Mouse (Mus musculus) hindbrain, embryonic 15.5 days (tissue): ENCODE data around the gene Olfr1155. TPM values are rescaled to one million over a fixed set of nuclear protein-coding genes. Genes with fewer than 3 reads are reported as not detected.

Experiments used
- ATAC-seq: fragments of 200-750 bp; cut with Nextera tagmentation; 2 replicates; pipeline ENCODE4 v1.8.0; 2017; ENCODE audit warnings: low read depth, moderate number of reproducible peaks, moderate TSS enrichment; ENCODE audit not compliant: low FRiP score
- H3K27ac ChIP-seq: fragments of 300-500 bp; sonication (generic); replicated peaks from 2 replicates; pipeline ENCODE4 v1.5.1; 2015; ENCODE audit warnings: mild to moderate bottlenecking, inconsistent platforms
- H3K27me3 ChIP-seq: fragments of 300-500 bp; sonication (generic); 2 replicates; pipeline ENCODE4 v1.6.1; 2015; ENCODE audit warnings: control low read depth, inconsistent platforms
- H3K36me3 ChIP-seq: fragments of 300-500 bp; sonication (generic); 2 replicates; pipeline ENCODE4 v1.6.1; 2015; ENCODE audit warnings: control low read depth, inconsistent platforms
- H3K4me1 ChIP-seq: fragments of 300-500 bp; sonication (generic); replicated peaks from 2 replicates; pipeline ENCODE4 v1.6.1; 2015; ENCODE audit warnings: control low read depth, inconsistent platforms
- H3K4me2 ChIP-seq: fragments of 300-500 bp; sonication (generic); 2 replicates; pipeline ENCODE4 v1.6.1; 2015; ENCODE audit warnings: moderate library complexity, mild to moderate bottlenecking, inconsistent platforms
- H3K4me3 ChIP-seq: fragments of 300-500 bp; sonication (generic); 2 replicates; pipeline ENCODE4 v1.5.1; 2015; ENCODE audit warnings: mild to moderate bottlenecking, inconsistent platforms
- H3K9ac ChIP-seq: fragments of 300-500 bp; sonication (generic); 2 replicates; pipeline ENCODE4 v1.6.1; 2015; ENCODE audit warnings: inconsistent platforms
- H3K9me3 ChIP-seq: fragments of 300-500 bp; sonication (generic); 2 replicates; pipeline ENCODE4 v1.6.1; 2016; ENCODE audit warnings: control low read depth, inconsistent platforms
- WGBS: fragments of 180-500 bp; shearing (Covaris S2); methylation state at CpG from one replicate; pipeline ENCODE4 v1.1.7; 2015; 5-methylcytosine and 5-hydroxymethylcytosine counted together
- polyA plus RNA-seq: library from polyadenylated mRNA; unstranded; fragments of >200 nt; fragmentation: Nextera tagmentation; extraction: Ambion mirVana; gene quantifications from 2 replicates; pipeline ENCODE4 v1.2.1, GENCODE M21; 2015

Olfr1155 gene
- polyA plus RNA-seq: not detected in 2 replicates

GRCm38 (mm10) chr2:87945037-87945436, at the start of gene Olfr1155:
Gene Olfr1155, minus strand, starts transcription at chr2:87945137.
- no peak within 1 kb of the TSS for H3K9ac ChIP-seq
- H3K4me2 ChIP-seq: no peak within 1 kb of the TSS
- H3K9me3 ChIP-seq: no peaks in the 10 kb centered on the region
- H3K27me3 ChIP-seq: no peaks in the 10 kb centered on the region
- H3K27ac ChIP-seq: no peak within 1 kb of the TSS
- H3K4me3 ChIP-seq: no peak within 1 kb of the TSS
- WGBS: 100% methylated on average over 1 of the region's 1 CpGs
- H3K4me1 ChIP-seq: no peaks in the 10 kb centered on the region
- no peaks in the 10 kb centered on the region for H3K36me3 ChIP-seq
- no peak for ATAC-seq

- Histone ChIP-seq H3K36me3 (no peaks in the 10 kb centered on the region), H3K27me3 (no peaks in the 10 kb centered on the region), H3K9ac (no peak within 1 kb of the TSS), H3K27ac (no peak within 1 kb of the TSS), H3K4me2 (no peak within 1 kb of the TSS), H3K4me1 (no peaks in the 10 kb centered on the region), H3K9me3 (no peaks in the 10 kb centered on the region), H3K4me3 (no peak within 1 kb of the TSS)
- ATAC-seq: no peak
Measured at GRCm38 (mm10) chr2:87989813-87990212, 44.9 kb upstream of the Olfr1155 start, which contains the start of gene Olfr1158. Gene Olfr1158, plus strand, starts transcription at chr2:87990113.

GRCm38 (mm10) chr2:87974563-87974962, 29.6 kb upstream of the Olfr1155 start, which contains the start of gene Olfr74:
Gene Olfr74, minus strand, starts transcription at chr2:87974663.
- Histone ChIP-seq H3K4me2 (no peak within 1 kb of the TSS), H3K9me3 (no peaks in the 10 kb centered on the region), H3K27me3 (no peaks in the 10 kb centered on the region), H3K9ac (no peak within 1 kb of the TSS), H3K4me1 (no peaks in the 10 kb centered on the region), H3K4me3 (no peak within 1 kb of the TSS), H3K36me3 (no peaks in the 10 kb centered on the region), H3K27ac (no peak within 1 kb of the TSS)
- no peak for ATAC-seq
- 79% methylated on average over 3 of the region's 3 CpGs for WGBS

- Histone ChIP-seq H3K27ac (no peak within 1 kb of the TSS), H3K27me3 (no peaks in the 10 kb centered on the region), H3K4me2 (no peak within 1 kb of the TSS), H3K4me3 (no peak within 1 kb of the TSS), H3K9ac (no peak within 1 kb of the TSS), H3K4me1 (no peaks in the 10 kb centered on the region), H3K36me3 (no peaks in the 10 kb centered on the region), H3K9me3 (no peaks in the 10 kb centered on the region)
- 99% methylated on average over 4 of the region's 4 CpGs for WGBS
- ATAC-seq: no peak
Measured at GRCm38 (mm10) chr2:87968199-87968598, 23.3 kb upstream of the Olfr1155 start, which contains the start of gene Olfr1157. Gene Olfr1157, minus strand, starts transcription at chr2:87968299.

- Histone ChIP-seq H3K27ac (no peak within 1 kb of the TSS), H3K4me1 (no peaks in the 10 kb centered on the region), H3K9me3 (no peaks in the 10 kb centered on the region), H3K4me2 (no peak within 1 kb of the TSS), H3K4me3 (no peak within 1 kb of the TSS), H3K36me3 (no peaks in the 10 kb centered on the region), H3K27me3 (no peaks in the 10 kb centered on the region), H3K9ac (no peak within 1 kb of the TSS)
- ATAC-seq: no peak
Measured at GRCm38 (mm10) chr2:87953000-87953399, 8.1 kb upstream of the Olfr1155 start, which contains the start of gene Olfr1156. Gene Olfr1156, minus strand, starts transcription at chr2:87953100.

- Histone ChIP-seq H3K4me2 (no peak within 1 kb of the TSS), H3K27me3 (no peaks in the 10 kb centered on the region), H3K36me3 (no peaks in the 10 kb centered on the region), H3K27ac (no peak within 1 kb of the TSS), H3K4me3 (no peak within 1 kb of the TSS), H3K4me1 (no peaks in the 10 kb centered on the region), H3K9ac (no peak within 1 kb of the TSS), H3K9me3 (no peaks in the 10 kb centered on the region)
- 95% methylated on average over 1 of the region's 1 CpGs for WGBS
- ATAC-seq: no peak
Measured at GRCm38 (mm10) chr2:87905066-87905465, 39.9 kb downstream of the Olfr1155 start, which contains the start of gene Olfr1154. Gene Olfr1154, minus strand, starts transcription at chr2:87905166.

GRCm38 (mm10) chr2:87894662-87895061, 50.3 kb downstream of the Olfr1155 start, which contains the start of gene Olfr1153:
Gene Olfr1153, plus strand, starts transcription at chr2:87894962.
- H3K9ac ChIP-seq: no peak within 1 kb of the TSS
- no peak within 1 kb of the TSS for H3K4me3 ChIP-seq
- no peak within 1 kb of the TSS for H3K27ac ChIP-seq
- H3K4me1 ChIP-seq: no peaks in the 10 kb centered on the region
- WGBS: 78% methylated on average over 1 of the region's 1 CpGs
- H3K4me2 ChIP-seq: no peak within 1 kb of the TSS
- H3K9me3 ChIP-seq: no peaks in the 10 kb centered on the region
- no peak for ATAC-seq
- H3K36me3 ChIP-seq: no peaks in the 10 kb centered on the region
- no peaks in the 10 kb centered on the region for H3K27me3 ChIP-seq

Other genes starting within 250 kb of the Olfr1155 start
- not detected in 2 replicates for gene Olfr1137, start 232.0 kb downstream of the Olfr1155 start, polyA plus RNA-seq
- not detected in 2 replicates for gene Olfr1138, start 205.2 kb downstream of the Olfr1155 start, polyA plus RNA-seq
- gene Olfr1140, start 201.4 kb downstream of the Olfr1155 start, polyA plus RNA-seq: not detected in 2 replicates
- not detected in 2 replicates for gene Olfr1141, start 191.1 kb downstream of the Olfr1155 start, polyA plus RNA-seq
- gene Olfr152, start 165.7 kb downstream of the Olfr1155 start, polyA plus RNA-seq: not detected in 2 replicates
- not detected in 2 replicates for gene Olfr1143, start 144.5 kb downstream of the Olfr1155 start, polyA plus RNA-seq
- gene Olfr1145, start 135.3 kb downstream of the Olfr1155 start, polyA plus RNA-seq: not detected in 2 replicates
- not detected in 2 replicates for gene Olfr1148, start 114.6 kb downstream of the Olfr1155 start, polyA plus RNA-seq
- gene Olfr1150-ps1, start 101.1 kb downstream of the Olfr1155 start, polyA plus RNA-seq: not detected in 2 replicates
- gene Olfr1151, start 89.3 kb downstream of the Olfr1155 start, polyA plus RNA-seq: not detected in 2 replicates
- not detected in 2 replicates for gene Olfr1152, start 78.6 kb downstream of the Olfr1155 start, polyA plus RNA-seq
- 0.09 TPM in 1 of 2 replicates, not detected in the other for gene Olfr1153, start 50.2 kb downstream of the Olfr1155 start, polyA plus RNA-seq
- gene Olfr1154, start 40.0 kb downstream of the Olfr1155 start, polyA plus RNA-seq: not detected in 2 replicates
- not detected in 2 replicates for gene Olfr1156, start 8.0 kb upstream of the Olfr1155 start, polyA plus RNA-seq
- gene Olfr1157, start 23.2 kb upstream of the Olfr1155 start, polyA plus RNA-seq: not detected in 2 replicates
- gene Olfr74, start 29.5 kb upstream of the Olfr1155 start, polyA plus RNA-seq: not detected in 2 replicates
- not detected in 2 replicates for gene Olfr1158, start 45.0 kb upstream of the Olfr1155 start, polyA plus RNA-seq
- gene Olfr1160, start 63.1 kb upstream of the Olfr1155 start, polyA plus RNA-seq: not detected in 2 replicates
- gene Olfr1161, start 77.6 kb upstream of the Olfr1155 start, polyA plus RNA-seq: not detected in 2 replicates
- not detected in 2 replicates for gene Olfr73, start 92.6 kb upstream of the Olfr1155 start, polyA plus RNA-seq
- gene Olfr1162, start 106.0 kb upstream of the Olfr1155 start, polyA plus RNA-seq: not detected in 2 replicates
- gene Olfr1163, start 126.7 kb upstream of the Olfr1155 start, polyA plus RNA-seq: not detected in 2 replicates
- not detected in 2 replicates for gene Olfr1164, start 148.8 kb upstream of the Olfr1155 start, polyA plus RNA-seq
- gene Olfr1166, start 183.1 kb upstream of the Olfr1155 start, polyA plus RNA-seq: not detected in 2 replicates
- not detected in 2 replicates for gene Olfr1167, start 210.1 kb upstream of the Olfr1155 start, polyA plus RNA-seq
- not detected in 2 replicates for gene Olfr1168, start 236.7 kb upstream of the Olfr1155 start, polyA plus RNA-seq